Mouse (Mus musculus) c-Kit-positive CD71-positive TER-119-negative erythroid progenitor cells, embryonic 14.5 days (primary cell): ENCODE measurements at regions not wholly inside any gene's neighbourhood (a gene's known extent, or its start where the extent isn't known, plus 50 kb on each side); places are given as distances from the start of the nearest gene placed in this dataset.

Experiments used
- DNase-seq: peaks from one replicate; pipeline ENCODE4 v3.0.0-alpha.2; 2013; ENCODE audit warnings: low read depth

GRCm38 (mm10) chr3:52540862-52541380, 272.8 kb downstream of the Foxo1 start:
- DNase-seq: no peak

GRCm38 (mm10) chr3:52539813-52540378, 271.8 kb downstream of the Foxo1 start:
- no peak for DNase-seq

GRCm38 (mm10) chr3:52538306-52538705, 270.2 kb downstream of the Foxo1 start:
- no peak for DNase-seq

GRCm38 (mm10) chr3:52537362-52537911, 269.3 kb downstream of the Foxo1 start:
- no peak for DNase-seq

- DNase-seq: no peak
These were observed 267.4 kb downstream of the Foxo1 start for GRCm38 (mm10) chr3:52535411-52536021.

GRCm38 (mm10) chr3:52534118-52534517, 266.0 kb downstream of the Foxo1 start:
- no peak for DNase-seq

- DNase-seq: no peak
These were observed 263.7 kb downstream of the Foxo1 start for GRCm38 (mm10) chr3:52531686-52532351.

GRCm38 (mm10) chr3:52530406-52530970, 262.4 kb downstream of the Foxo1 start:
- no peak for DNase-seq

GRCm38 (mm10) chr3:52529136-52529535, 261.0 kb downstream of the Foxo1 start:
- no peak for DNase-seq

- no peak for DNase-seq
These were observed 260.4 kb downstream of the Foxo1 start for GRCm38 (mm10) chr3:52528521-52528920.

GRCm38 (mm10) chr3:52527781-52528180, 259.6 kb downstream of the Foxo1 start:
- DNase-seq: no peak

GRCm38 (mm10) chr3:52527010-52527754, 259.0 kb downstream of the Foxo1 start:
- DNase-seq: no peak

- no peak for DNase-seq
These were observed 254.8 kb downstream of the Foxo1 start for GRCm38 (mm10) chr3:52522886-52523285.

GRCm38 (mm10) chr3:52520609-52520947, 252.4 kb downstream of the Foxo1 start:
- DNase-seq: no peak

GRCm38 (mm10) chr3:52519910-52520608, 251.9 kb downstream of the Foxo1 start:
- DNase-seq: no peak

GRCm38 (mm10) chr3:52517808-52518207, 249.7 kb downstream of the Foxo1 start:
- DNase-seq: no peak

GRCm38 (mm10) chr3:52516691-52517090, 248.6 kb downstream of the Foxo1 start:
- no peak for DNase-seq

- no peak for DNase-seq
These were observed 244.6 kb downstream of the Foxo1 start for GRCm38 (mm10) chr3:52512761-52513160.

- no peak for DNase-seq
These were observed 243.4 kb downstream of the Foxo1 start for GRCm38 (mm10) chr3:52511549-52511948.

- no peak for DNase-seq
These were observed 242.7 kb downstream of the Foxo1 start for GRCm38 (mm10) chr3:52510831-52511230.

- no peak for DNase-seq
These were observed 242.1 kb downstream of the Foxo1 start for GRCm38 (mm10) chr3:52510088-52510765.
